Mouse (Mus musculus): ENCODE measurements around the gene Got1. TPM values are rescaled to one million over a fixed set of nuclear protein-coding genes. Genes with fewer than 3 reads are reported as not detected.
"Not testable (repeated sequence)": the region's sequence is repeated elsewhere in the genome, so short reads cannot be mapped to it uniquely, and the experiment has no call there.

Gene Got1
- total RNA-seq, 1 experiment from 2014 or later, result 191 TPM

- DNase-seq, result no peak
Measured at GRCm38 (mm10) chr19:43521996-43522395, 2.4 kb downstream of the Got1 start.

GRCm38 (mm10) chr19:43521362-43521761 is 3.0 kb downstream of the Got1 start:
- DNase-seq, result no peak

- no peak for DNase-seq
Measured at GRCm38 (mm10) chr19:43520402-43520801, 4.0 kb downstream of the Got1 start.

GRCm38 (mm10) chr19:43519226-43519625 is 5.2 kb downstream of the Got1 start:
- DNase-seq, result no peak

- no peak for DNase-seq
Measured at GRCm38 (mm10) chr19:43518261-43518660, 6.1 kb downstream of the Got1 start.

- no peak for DNase-seq
Measured at GRCm38 (mm10) chr19:43517808-43518207, 6.6 kb downstream of the Got1 start.

- DNase-seq, result no peak
Measured at GRCm38 (mm10) chr19:43517320-43517719, 7.1 kb downstream of the Got1 start.

GRCm38 (mm10) chr19:43516397-43517035 is 7.9 kb downstream of the Got1 start:
- no peak for DNase-seq

GRCm38 (mm10) chr19:43515668-43516396 is 8.6 kb downstream of the Got1 start:
- no peak for DNase-seq

GRCm38 (mm10) chr19:43513874-43514273 is 10.5 kb downstream of the Got1 start:
- DNase-seq, result no peak

- DNase-seq, result peak; percentile 43
Measured at GRCm38 (mm10) chr19:43511621-43512620, 12.5 kb downstream of the Got1 start.

GRCm38 (mm10) chr19:43510436-43511220 is 13.8 kb downstream of the Got1 start:
- no peak for DNase-seq

GRCm38 (mm10) chr19:43505441-43505840 is 19.0 kb downstream of the Got1 start:
- DNase-seq, result no peak

- DNase-seq, result not testable (repeated sequence)
Measured at GRCm38 (mm10) chr19:43503593-43503992, 20.8 kb downstream of the Got1 start.

- no peak for DNase-seq
Measured at GRCm38 (mm10) chr19:43502630-43503029, 21.8 kb downstream of the Got1 start.

GRCm38 (mm10) chr19:43498874-43499273 is 25.5 kb downstream of the Got1 start:
- no peak for DNase-seq

- no peak for DNase-seq
Measured at GRCm38 (mm10) chr19:43497440-43497839, 27.0 kb downstream of the Got1 start.

- no peak for DNase-seq
Measured at GRCm38 (mm10) chr19:43495846-43496245, 28.6 kb downstream of the Got1 start.

GRCm38 (mm10) chr19:43494914-43495313 is 29.5 kb downstream of the Got1 start:
- no peak for DNase-seq

GRCm38 (mm10) chr19:43493878-43494277 is 30.5 kb downstream of the Got1 start:
- no peak for DNase-seq

- DNase-seq, result not testable (repeated sequence)
Measured at GRCm38 (mm10) chr19:43493316-43493715, 31.1 kb downstream of the Got1 start.

GRCm38 (mm10) chr19:43487429-43487828 is 37.0 kb downstream of the Got1 start:
- no peak for DNase-seq

Data from adrenal gland, postnatal 25 days (tissue).